Mouse (Mus musculus): ENCODE data around the gene Flt1. TPM values are rescaled to one million over a fixed set of nuclear protein-coding genes. Genes with fewer than 3 reads are reported as not detected.

The Flt1 gene
- polyA plus RNA-seq, 1 experiment from 2014 or later: 14.0 TPM

DNA sequence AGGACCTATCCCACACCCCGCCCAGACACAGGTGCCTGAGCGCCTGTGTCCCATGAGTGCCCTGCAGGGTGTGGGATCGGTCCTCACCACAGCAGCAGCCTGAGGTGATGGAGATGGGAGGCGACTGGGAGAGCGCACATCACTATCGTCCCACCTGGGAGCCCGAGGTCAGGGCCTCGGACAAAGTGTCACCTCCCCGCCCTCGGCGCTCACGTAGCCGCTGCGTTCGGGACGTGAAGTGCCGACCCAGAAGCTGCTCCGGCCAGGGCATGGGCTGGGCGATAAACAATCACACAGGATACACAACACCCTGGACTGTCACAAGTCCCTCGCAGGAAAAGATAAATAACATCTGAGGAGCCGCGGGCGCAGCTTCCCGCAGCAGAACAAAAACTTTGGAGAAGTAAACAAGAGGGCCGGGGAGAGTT lies 27.1 kb upstream of the Flt1 start:
- no peak overlapping the region for H3K9ac ChIP-seq (ENCODE audit: low read depth, low read length)
- no peak for ATAC-seq
- no peaks in the 10 kb centered on the region for H3K9me3 ChIP-seq (replicated peaks; ENCODE audit: control insufficient read depth, low read length, poor library complexity, severe bottlenecking)
- peak overlapping the region; percentile 16; the same call in 1 of the 2 replicates for H3K4me3 ChIP-seq (ENCODE audit: low read depth, low read length)
- WGBS: 4% methylated on average over 25 of the region's 25 CpGs
- no peak overlapping the region for H3K27ac ChIP-seq (ENCODE audit: low read length)
- H3K4me1 ChIP-seq (ENCODE audit: control insufficient read depth, insufficient read depth, low read length): peaks cover 16% of the 10 kb centered on the region
- no peaks in the 10 kb centered on the region for H3K36me3 ChIP-seq (ENCODE audit: control insufficient read depth, insufficient read depth, low read length)
- peaks cover 31% of the 10 kb centered on the region for H3K27me3 ChIP-seq (ENCODE audit: control insufficient read depth, insufficient read depth, low read depth, low read length)
- H3K4me2 ChIP-seq (ENCODE audit: low read length): peak overlapping the region; percentile 22

DNA sequence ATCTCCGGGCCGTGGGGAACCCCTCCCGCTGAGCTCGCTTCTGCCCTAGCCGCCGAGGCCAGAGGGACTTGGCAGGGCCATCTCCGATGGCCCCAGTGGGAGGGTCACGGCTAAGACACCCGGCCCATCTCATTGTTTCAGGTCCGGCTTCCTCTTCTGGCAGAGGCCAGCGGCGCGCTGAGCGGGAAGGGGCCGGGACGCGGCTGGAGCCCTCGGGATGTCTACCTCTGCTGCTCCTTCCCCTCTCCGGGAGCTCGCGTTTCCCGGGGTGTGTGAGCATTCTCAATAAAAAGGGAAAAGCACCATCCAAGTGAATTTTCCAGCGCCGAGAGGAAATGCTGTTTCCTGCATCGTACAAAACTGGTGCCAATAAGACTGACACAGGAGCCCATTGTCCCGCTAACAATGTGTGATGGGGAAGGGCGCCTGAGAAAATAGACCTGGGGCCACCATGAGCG lies 25.9 kb upstream of the Flt1 start:
- H3K27me3 ChIP-seq (ENCODE audit: control insufficient read depth, insufficient read depth, low read depth, low read length): peaks cover 31% of the 10 kb centered on the region

DNA sequence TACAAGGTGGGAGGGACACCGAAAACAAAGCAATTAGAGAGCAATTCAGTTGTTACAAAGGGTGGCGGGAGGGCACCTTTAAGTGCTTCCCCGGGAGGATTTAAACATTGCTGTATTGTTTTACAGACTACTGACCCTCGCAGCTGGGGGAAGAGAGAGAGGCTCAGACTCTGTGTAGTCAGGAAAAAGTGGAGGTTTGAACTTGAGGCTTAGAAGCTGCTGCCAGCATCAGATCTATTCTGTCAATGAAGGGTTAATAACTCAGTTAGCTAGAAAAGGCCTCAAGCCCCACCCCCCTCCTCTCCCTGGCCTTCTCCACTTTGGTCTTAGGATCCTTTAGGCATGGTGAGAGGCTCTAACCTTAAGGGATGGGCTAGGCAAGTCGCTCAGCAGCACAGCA lies 24.2 kb upstream of the Flt1 start:
- no peak for ATAC-seq
- peaks cover 31% of the 10 kb centered on the region for H3K27me3 ChIP-seq (ENCODE audit: control insufficient read depth, insufficient read depth, low read depth, low read length)
- WGBS: 15% methylated on average over 5 of the region's 5 CpGs

More for the DNA sequence above, 25.9 kb upstream of the Flt1 start:
- Histone ChIP-seq H3K4me3 (ENCODE audit: low read depth, low read length) (peak overlapping the region; percentile 36), H3K4me1 (ENCODE audit: control insufficient read depth, insufficient read depth, low read length) (peaks cover 16% of the 10 kb centered on the region), H3K9me3 (replicated peaks; ENCODE audit: control insufficient read depth, low read length, poor library complexity, severe bottlenecking) (no peaks in the 10 kb centered on the region), H3K4me2 (ENCODE audit: low read length) (peak overlapping the region; percentile 57), H3K36me3 (ENCODE audit: control insufficient read depth, insufficient read depth, low read length) (no peaks in the 10 kb centered on the region), H3K9ac (ENCODE audit: low read depth, low read length) (peak overlapping the region; percentile 63), H3K27ac (ENCODE audit: low read length) (no peak overlapping the region)
- no peak for ATAC-seq
- WGBS: under 1% methylated on average over 28 of the region's 28 CpGs

DNA sequence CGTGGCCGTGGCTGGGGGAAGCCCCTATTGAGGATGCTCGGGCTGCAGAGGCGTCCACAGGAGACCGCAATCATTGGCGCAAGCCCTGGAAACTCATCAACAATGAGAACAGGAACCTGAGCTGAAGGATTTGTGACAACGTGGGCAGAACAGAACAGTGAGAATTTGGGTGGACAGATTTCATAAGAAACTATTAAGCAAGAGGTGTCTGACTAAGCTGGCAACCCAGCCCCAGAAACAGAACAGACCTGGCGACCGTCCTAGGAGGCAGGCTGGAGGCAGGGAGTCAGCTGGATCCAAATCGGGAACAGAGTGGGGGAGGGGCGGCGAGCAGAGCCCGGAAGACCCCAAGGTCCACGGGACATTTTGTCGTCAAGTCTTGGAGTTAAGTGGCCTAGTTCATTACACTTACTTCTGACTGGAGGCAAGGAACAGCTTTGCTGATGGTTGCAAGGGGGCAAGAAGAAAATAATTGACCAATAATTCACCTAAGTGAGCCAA lies 22.3 kb upstream of the Flt1 start:
- Histone ChIP-seq H3K9ac (ENCODE audit: low read depth, low read length) (no peak overlapping the region), H3K27me3 (ENCODE audit: control insufficient read depth, insufficient read depth, low read depth, low read length) (peaks cover 26% of the 10 kb centered on the region), H3K4me1 (ENCODE audit: control insufficient read depth, insufficient read depth, low read length) (peaks cover 16% of the 10 kb centered on the region), H3K4me2 (ENCODE audit: low read length) (peak overlapping the region; percentile 45), H3K9me3 (replicated peaks; ENCODE audit: control insufficient read depth, low read length, poor library complexity, severe bottlenecking) (no peaks in the 10 kb centered on the region), H3K4me3 (ENCODE audit: low read depth, low read length) (peak overlapping the region; percentile 4; the same call in 1 of the 2 replicates), H3K27ac (ENCODE audit: low read length) (no peak overlapping the region), H3K36me3 (ENCODE audit: control insufficient read depth, insufficient read depth, low read length) (no peaks in the 10 kb centered on the region)
- 4% methylated on average over 15 of the region's 15 CpGs for WGBS
- ATAC-seq: no peak

More for the DNA sequence above, 24.2 kb upstream of the Flt1 start:
- no peak overlapping the region for H3K4me3 ChIP-seq (ENCODE audit: low read depth, low read length)
- no peak overlapping the region for H3K4me2 ChIP-seq (ENCODE audit: low read length)
- no peak overlapping the region for H3K9ac ChIP-seq (ENCODE audit: low read depth, low read length)
- no peak overlapping the region for H3K27ac ChIP-seq (ENCODE audit: low read length)
- peaks cover 16% of the 10 kb centered on the region for H3K4me1 ChIP-seq (ENCODE audit: control insufficient read depth, insufficient read depth, low read length)
- H3K9me3 ChIP-seq (replicated peaks; ENCODE audit: control insufficient read depth, low read length, poor library complexity, severe bottlenecking): no peaks in the 10 kb centered on the region
- no peaks in the 10 kb centered on the region for H3K36me3 ChIP-seq (ENCODE audit: control insufficient read depth, insufficient read depth, low read length)

DNA sequence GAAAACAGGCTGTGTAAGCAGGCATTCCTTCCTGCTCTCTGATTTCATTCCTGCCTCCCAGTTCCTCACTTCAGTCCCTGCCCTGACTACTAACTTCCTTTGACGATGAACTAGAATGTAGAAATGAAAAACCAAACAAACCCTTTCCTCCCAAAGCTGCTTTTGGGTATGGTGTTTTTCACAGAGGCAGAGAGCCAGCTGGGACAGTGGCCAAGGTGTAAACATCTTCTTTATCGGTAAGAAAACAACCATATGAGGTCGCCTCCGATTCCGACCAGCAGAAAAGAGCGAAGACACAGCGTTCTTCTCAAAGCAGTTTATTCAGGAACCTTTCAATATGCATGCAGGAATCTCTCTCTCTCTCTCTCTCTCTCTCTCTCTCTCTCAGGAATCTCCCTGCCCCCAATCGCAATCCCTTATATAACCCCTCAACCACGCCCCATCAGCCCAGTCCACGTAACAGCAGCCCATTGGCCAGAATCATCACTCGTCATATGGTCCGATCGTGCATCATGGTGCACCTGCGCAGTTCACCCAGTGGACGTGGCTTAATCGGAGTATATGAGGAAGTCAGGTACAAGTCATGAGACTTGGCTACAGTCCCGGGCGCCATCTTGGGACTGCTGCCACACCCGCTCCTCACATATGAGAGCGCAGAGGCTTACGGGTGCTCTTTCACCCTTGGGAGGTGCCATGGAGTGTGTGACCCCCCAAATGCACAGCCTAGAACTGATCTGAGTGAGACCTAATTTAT lies 19.3 kb upstream of the Flt1 start:
- no peak overlapping the region for H3K4me3 ChIP-seq (ENCODE audit: low read depth, low read length)
- H3K4me1 ChIP-seq (ENCODE audit: control insufficient read depth, insufficient read depth, low read length): peaks cover 5% of the 10 kb centered on the region; the same call in 1 of the 2 replicates
- no peak overlapping the region for H3K27ac ChIP-seq (ENCODE audit: low read length)
- H3K9ac ChIP-seq (ENCODE audit: low read depth, low read length): no peak overlapping the region
- no peak overlapping the region for H3K4me2 ChIP-seq (ENCODE audit: low read length)
- no peaks in the 10 kb centered on the region for H3K9me3 ChIP-seq (replicated peaks; ENCODE audit: control insufficient read depth, low read length, poor library complexity, severe bottlenecking)
- no peak for ATAC-seq
- WGBS: 91% methylated on average over 21 of the region's 21 CpGs
- no peaks in the 10 kb centered on the region for H3K36me3 ChIP-seq (ENCODE audit: control insufficient read depth, insufficient read depth, low read length)
- peaks cover 9% of the 10 kb centered on the region for H3K27me3 ChIP-seq (ENCODE audit: control insufficient read depth, insufficient read depth, low read depth, low read length)

DNA sequence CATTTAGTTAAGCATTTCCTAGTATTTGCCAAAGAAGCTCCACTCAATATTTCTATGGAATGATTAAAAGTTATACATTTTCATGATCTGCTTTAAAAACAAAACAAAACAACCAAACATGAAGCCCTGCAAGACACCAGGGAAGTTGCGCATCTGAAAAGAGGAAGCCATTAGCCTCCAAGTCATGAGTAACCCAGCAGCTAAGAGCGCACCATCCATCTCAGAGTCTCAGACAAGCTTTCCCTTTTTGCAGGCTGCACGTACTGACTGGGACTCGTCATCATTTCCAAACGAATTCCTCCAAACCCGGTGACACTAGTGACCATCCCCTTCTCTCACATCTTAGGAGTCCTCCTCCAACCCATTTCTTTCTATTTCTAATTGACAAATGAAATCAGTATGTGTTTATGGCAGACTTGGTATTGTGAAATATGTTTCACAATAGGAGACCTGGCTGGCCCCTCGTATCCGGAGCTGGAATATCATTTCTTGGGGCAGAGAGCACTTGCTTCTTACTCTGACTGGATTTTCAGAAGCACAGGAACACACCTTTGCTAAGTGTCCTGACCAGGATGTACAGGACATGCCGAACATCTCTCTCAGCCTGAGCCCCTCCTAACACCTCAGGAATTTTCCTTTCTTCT lies 16.8 kb upstream of the Flt1 start:
- Histone ChIP-seq H3K9me3 (replicated peaks; ENCODE audit: control insufficient read depth, low read length, poor library complexity, severe bottlenecking) (no peaks in the 10 kb centered on the region), H3K27ac (ENCODE audit: low read length) (no peak overlapping the region), H3K4me3 (ENCODE audit: low read depth, low read length) (no peak overlapping the region), H3K4me1 (ENCODE audit: control insufficient read depth, insufficient read depth, low read length) (no peaks in the 10 kb centered on the region), H3K4me2 (ENCODE audit: low read length) (no peak overlapping the region), H3K36me3 (ENCODE audit: control insufficient read depth, insufficient read depth, low read length) (no peaks in the 10 kb centered on the region), H3K9ac (ENCODE audit: low read depth, low read length) (no peak overlapping the region), H3K27me3 (ENCODE audit: control insufficient read depth, insufficient read depth, low read depth, low read length) (no peaks in the 10 kb centered on the region; the same call in 1 of the 2 replicates)
- WGBS: 84% methylated on average over 9 of the region's 9 CpGs
- no peak for ATAC-seq

DNA sequence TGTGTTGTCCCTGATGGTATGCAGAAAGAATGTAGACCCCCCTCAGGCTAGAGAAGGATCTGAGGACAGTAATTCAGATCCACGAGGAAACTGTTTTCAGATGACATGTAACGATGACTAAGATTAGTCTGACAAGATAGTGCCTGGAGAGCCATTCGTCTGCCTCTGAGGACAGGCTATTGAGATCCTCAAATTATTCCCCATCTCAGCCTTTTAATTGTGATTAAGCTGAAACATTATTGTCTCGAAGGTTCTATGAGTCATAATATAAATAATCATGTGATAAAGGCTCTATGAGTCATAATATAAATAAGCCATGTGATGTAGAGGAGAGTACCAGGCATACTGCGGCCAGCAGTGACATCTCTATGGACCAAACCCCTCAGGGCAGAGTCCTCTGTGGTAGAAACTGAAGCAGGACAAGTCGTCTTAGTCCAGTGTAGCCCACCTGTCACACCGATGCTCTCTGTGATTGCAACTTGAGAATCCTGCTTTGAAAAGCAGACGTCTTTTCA lies 11.0 kb upstream of the Flt1 start:
- Histone ChIP-seq H3K4me3 (ENCODE audit: low read depth, low read length) (no peak overlapping the region), H3K9me3 (replicated peaks; ENCODE audit: control insufficient read depth, low read length, poor library complexity, severe bottlenecking) (no peaks in the 10 kb centered on the region), H3K36me3 (ENCODE audit: control insufficient read depth, insufficient read depth, low read length) (no peaks in the 10 kb centered on the region), H3K27ac (ENCODE audit: low read length) (no peak overlapping the region), H3K4me1 (ENCODE audit: control insufficient read depth, insufficient read depth, low read length) (no peaks in the 10 kb centered on the region), H3K27me3 (ENCODE audit: control insufficient read depth, insufficient read depth, low read depth, low read length) (no peaks in the 10 kb centered on the region), H3K4me2 (ENCODE audit: low read length) (no peak overlapping the region), H3K9ac (ENCODE audit: low read depth, low read length) (no peak overlapping the region)
- 77% methylated on average over 8 of the region's 8 CpGs for WGBS
- ATAC-seq: no peak

DNA sequence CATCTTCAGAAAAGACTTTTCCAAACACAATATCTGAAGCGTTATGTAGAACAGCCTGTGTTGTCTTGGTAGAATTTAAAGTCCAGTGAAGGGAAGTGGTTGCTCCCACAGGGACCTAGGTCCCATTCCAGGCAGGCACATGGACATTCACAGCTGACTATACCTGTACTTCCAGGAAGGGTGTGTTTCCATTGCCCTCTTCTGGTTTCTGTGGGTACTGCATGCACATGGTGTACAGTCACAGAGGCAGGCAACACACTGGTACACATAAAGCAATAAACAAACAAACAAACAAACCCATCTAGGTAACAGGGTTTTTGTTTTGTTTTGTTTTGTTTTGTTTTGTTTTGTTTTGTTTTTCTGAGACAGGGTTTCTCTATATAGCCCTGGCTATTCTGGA lies 7.9 kb upstream of the Flt1 start:
- Histone ChIP-seq H3K9ac (ENCODE audit: low read depth, low read length) (no peak overlapping the region), H3K27ac (ENCODE audit: low read length) (no peak overlapping the region), H3K4me2 (ENCODE audit: low read length) (no peak overlapping the region), H3K36me3 (ENCODE audit: control insufficient read depth, insufficient read depth, low read length) (no peaks in the 10 kb centered on the region), H3K27me3 (ENCODE audit: control insufficient read depth, insufficient read depth, low read depth, low read length) (peaks cover 10% of the 10 kb centered on the region), H3K9me3 (replicated peaks; ENCODE audit: control insufficient read depth, low read length, poor library complexity, severe bottlenecking) (no peaks in the 10 kb centered on the region), H3K4me1 (ENCODE audit: control insufficient read depth, insufficient read depth, low read length) (no peaks in the 10 kb centered on the region), H3K4me3 (ENCODE audit: low read depth, low read length) (no peak overlapping the region)
- WGBS: 100% methylated on average over 1 of the region's 1 CpGs
- no peak for ATAC-seq

DNA sequence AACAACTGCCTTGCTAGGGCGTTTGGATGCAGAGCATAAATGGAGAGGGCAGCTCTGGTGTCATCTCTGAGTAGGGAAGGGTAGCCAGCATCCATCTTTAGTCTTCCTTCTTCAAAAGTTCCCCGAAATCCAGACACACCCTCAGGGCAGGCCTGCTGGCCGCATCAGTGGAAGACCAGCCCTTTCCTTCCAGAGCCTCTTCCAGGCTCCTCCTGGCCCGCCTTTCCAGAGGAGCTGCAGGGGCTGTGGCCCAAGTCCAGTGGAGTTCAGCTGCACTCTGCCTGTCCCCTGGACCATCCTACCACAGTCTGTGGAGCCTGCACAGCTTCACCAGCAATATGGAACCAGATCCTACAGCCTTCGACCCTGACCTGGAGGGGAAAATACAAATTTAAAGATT lies 7.1 kb upstream of the Flt1 start:
- peaks cover 16% of the 10 kb centered on the region for H3K27me3 ChIP-seq (ENCODE audit: control insufficient read depth, insufficient read depth, low read depth, low read length)
- H3K27ac ChIP-seq (ENCODE audit: low read length): no peak overlapping the region
- no peaks in the 10 kb centered on the region for H3K36me3 ChIP-seq (ENCODE audit: control insufficient read depth, insufficient read depth, low read length)
- 77% methylated on average over 5 of the region's 5 CpGs for WGBS
- no peak for ATAC-seq
- H3K9me3 ChIP-seq (replicated peaks; ENCODE audit: control insufficient read depth, low read length, poor library complexity, severe bottlenecking): no peaks in the 10 kb centered on the region
- H3K4me3 ChIP-seq (ENCODE audit: low read depth, low read length): no peak overlapping the region
- no peak overlapping the region for H3K4me2 ChIP-seq (ENCODE audit: low read length)
- no peaks in the 10 kb centered on the region for H3K4me1 ChIP-seq (ENCODE audit: control insufficient read depth, insufficient read depth, low read length)
- no peak overlapping the region for H3K9ac ChIP-seq (ENCODE audit: low read depth, low read length)

Measured in midbrain, embryonic 16.5 days (tissue).